Mouse (Mus musculus) brain, embryonic 14.5 days (tissue): ENCODE data around the gene Arhgap18. TPM values are rescaled to one million over a fixed set of nuclear protein-coding genes. Genes with fewer than 3 reads are reported as not detected.
"Not testable (repeated sequence)": the region's sequence is repeated elsewhere in the genome, so short reads cannot be mapped to it uniquely, and the experiment has no call there.

ENCODE experiments used
- DNase-seq: peaks from one replicate; pipeline ENCODE4 v3.0.0-alpha.2; 2011; ENCODE audit warnings: low read depth
- CTCF ChIP-seq: fragments of 200-500 bp; IDR thresholded peaks from 2 replicates; pipeline ENCODE4 v1.5.1; 2012; ENCODE audit warnings: inconsistent platforms, mild to moderate bottlenecking, moderate library complexity, borderline replicate concordance; ENCODE audit not compliant: insufficient read depth, insufficient read length; ENCODE audit errors: extremely low read depth
- POLR2A ChIP-seq: fragments of 200-500 bp; IDR thresholded peaks from 2 replicates; pipeline ENCODE4 v1.6.1; 2012; ENCODE audit warnings: mild to moderate bottlenecking, inconsistent platforms, borderline replicate concordance; ENCODE audit not compliant: poor library complexity, insufficient read depth, insufficient read length, severe bottlenecking; ENCODE audit errors: extremely low read depth
- polyA plus RNA-seq: library from polyadenylated mRNA; depleted of rRNA; stranded (reverse); fragments of >200 nt; gene quantifications from 2 replicates; pipeline ENCODE4 v1.2.3, GENCODE M21; 2012

Gene Arhgap18
- polyA plus RNA-seq, 1 experiment, result 11.8 TPM

DNA sequence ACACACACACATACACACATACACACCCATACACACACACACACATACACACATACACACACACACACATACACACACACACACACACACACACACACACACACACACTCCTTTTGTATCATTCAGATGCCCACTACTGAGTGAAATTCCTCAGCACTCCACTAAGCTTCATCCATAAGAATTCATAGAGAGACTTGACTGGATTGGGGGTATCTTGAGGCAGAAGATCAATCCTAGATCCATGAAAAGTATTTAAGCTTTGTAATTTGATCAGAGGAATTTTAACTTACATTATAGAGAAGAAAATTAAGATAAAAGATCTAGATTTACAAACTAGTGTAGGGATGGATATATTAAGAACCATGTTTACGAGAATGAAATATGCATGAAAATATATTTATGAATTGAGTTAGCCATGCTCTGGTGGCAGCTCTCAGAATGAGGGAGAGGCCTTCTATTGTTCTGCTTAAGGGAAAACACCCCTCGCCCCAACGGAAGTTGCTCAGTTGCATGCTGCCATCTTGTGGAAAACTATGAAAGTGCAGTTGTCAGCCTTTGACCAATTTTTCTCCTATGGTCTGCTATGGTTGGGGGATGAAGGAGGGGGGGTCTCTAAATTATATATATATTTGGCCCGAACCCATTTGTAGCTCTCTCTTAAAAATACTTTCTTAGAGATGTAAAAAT is 137.2 kb downstream of the Arhgap18 start:
- peak; percentile 91 for DNase-seq
- TF ChIP-seq POLR2A (no peak), CTCF (peak; percentile 92)

DNA sequence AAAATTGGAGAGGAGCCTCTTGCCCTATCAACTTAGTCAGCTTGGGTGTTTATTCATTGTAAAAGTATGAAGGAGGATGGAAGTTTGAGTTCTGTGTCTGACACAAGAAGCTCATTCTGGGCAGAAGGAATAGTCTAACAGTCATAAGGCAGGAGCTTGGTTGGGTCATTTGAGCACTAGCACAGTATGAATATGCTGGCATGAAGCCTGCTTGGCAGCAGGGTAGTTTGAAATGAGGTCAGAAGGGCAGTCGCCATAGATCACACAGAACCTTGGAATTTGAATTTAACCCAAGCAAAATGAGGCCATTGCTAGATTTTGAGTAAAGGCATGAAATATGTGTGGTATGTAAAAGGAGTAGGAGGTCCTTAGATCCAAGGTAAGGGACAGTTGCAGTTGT is 139.9 kb downstream of the Arhgap18 start:
- DNase-seq, result no peak
- no peak for TF ChIP-seq CTCF
- TF ChIP-seq POLR2A, result no peak

DNA sequence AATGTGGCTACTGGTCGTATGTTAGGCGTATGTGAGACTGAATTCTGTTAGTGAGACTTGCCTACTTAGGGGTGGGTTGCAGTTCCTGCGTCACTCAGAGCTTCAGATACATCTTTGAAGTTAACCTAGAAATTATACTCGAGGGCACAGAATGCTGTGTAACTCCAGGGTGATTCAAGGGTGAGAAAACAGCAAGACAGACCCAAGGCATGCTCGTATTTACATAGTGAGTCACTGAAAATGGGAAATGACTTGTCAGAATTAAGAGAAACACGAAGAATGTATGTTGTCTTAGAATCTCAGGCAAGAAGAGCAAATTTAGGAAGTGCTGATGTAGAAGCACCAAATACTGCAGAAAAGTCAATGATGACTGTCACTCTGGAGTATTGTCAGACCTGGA is 142.5 kb downstream of the Arhgap18 start:
- TF ChIP-seq POLR2A (no peak), CTCF (no peak)
- DNase-seq, result no peak

DNA sequence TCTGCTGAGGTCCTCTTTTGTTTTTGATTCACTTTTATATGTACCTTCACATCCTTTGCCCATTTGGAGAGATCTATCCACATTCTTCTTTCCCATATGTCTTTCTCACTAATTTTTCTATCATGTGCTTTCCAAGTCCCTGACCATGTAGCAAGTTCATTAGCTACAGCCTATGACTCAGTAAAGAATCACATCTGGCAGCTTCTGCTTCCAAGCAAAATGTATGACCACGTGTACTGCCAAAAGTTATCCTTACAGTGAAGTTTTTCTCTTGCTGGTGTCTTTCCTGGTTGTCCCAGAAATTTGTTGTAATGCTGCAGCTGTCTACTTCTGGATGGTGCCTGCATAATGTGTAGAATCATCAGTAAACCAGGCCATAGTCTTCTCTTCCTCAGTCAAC is 147.2 kb downstream of the Arhgap18 start:
- DNase-seq, result no peak
- TF ChIP-seq CTCF (no peak), POLR2A (no peak)

DNA sequence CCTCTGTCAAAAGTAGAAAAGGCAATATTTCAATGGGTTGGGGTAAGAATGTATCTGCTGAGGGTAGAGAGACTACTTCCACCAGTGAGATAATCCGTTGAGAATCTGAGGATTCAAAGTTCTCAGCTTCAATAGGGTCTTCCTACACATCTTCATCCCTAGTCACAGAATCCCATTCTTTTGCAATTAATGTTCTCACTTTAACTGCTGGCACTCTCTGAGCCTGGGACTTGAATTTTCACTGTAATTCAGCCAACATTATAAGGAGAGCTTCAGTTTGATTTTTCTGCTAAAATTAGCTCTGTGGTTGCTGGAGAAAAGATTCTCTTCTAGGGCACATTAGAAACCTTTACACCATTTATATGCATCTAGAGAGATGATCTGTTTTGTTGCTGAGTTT is 150.6 kb downstream of the Arhgap18 start:
- TF ChIP-seq CTCF (no peak), POLR2A (no peak)
- DNase-seq, result no peak

DNA sequence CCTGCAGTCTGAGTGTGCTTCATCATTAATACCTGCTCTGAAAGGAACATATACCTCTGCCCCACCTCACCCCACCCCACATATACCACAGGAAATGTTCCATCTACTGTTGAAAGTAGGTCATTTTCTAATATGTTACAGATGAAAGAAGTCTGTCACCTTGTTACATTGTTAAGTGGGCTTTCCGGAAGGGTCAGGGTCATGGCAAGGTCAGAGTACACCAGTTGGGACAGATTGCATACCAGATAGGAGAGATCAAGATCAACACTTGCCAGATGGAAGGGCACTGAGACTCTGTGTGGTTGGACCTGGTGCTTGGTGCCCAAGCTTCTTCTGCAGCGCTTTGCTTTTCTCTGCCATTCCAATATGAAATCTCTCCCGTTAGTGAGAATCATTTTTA is 158.0 kb downstream of the Arhgap18 start:
- no peak for DNase-seq

DNA sequence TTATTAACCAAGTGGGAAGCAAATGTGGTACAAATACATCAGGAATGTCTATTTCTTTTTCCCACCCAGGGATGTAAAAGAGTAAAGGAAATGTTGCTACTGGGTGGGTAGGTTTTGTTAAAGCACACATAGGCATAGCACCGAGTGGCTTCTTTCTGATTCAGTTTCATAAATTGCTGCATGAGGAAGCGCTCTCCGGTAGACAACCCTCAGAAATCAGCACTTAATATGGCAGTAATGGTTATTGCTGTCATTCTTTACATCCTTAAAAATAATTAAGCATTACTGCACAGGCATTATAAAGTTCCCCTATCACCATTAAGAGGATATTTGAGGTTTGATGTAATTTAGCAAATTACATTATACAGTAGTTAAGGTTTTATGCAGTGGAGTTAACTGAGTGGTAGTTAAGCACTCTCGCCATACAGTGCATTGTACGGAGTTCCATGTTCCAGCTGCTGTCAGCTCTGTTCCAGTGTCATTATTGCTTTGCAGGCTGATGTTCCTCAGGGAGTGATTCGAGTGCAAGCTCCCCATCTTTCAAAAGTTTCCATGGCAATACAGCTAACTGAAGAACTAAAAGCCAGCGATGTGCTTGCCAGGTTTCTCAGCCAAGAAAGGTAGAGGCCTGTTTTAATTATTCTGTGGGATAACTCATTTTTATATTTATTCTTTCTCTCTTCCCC is 159.0 kb downstream of the Arhgap18 start:
- peak; percentile 83 for DNase-seq

More for the DNA sequence above, 158.0 kb downstream of the Arhgap18 start:
- TF ChIP-seq POLR2A, result no peak
- no peak for TF ChIP-seq CTCF

DNA sequence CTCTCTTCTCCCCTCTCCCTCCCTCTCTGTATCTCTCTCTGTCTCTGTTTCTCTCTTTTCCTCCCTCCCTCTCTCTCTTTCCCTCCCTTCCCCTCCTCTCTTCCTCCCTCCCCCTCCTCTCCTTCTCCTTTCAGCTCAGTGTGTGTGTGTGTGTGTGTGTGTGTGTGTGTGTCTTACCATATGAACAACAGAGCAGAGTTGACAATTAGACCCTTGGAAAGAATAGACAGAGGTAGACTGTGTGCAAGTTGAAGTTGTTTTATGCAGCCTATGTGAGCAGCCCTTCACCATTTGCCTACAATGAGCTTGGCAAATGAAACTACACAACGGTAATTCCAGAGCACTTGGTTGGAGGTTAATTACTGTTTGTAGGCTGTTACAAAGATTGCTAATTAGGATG is 159.6 kb downstream of the Arhgap18 start:
- peak; percentile 48 for DNase-seq

More for the DNA sequence above, 159.0 kb downstream of the Arhgap18 start:
- TF ChIP-seq CTCF, result no peak
- no peak for TF ChIP-seq POLR2A

DNA sequence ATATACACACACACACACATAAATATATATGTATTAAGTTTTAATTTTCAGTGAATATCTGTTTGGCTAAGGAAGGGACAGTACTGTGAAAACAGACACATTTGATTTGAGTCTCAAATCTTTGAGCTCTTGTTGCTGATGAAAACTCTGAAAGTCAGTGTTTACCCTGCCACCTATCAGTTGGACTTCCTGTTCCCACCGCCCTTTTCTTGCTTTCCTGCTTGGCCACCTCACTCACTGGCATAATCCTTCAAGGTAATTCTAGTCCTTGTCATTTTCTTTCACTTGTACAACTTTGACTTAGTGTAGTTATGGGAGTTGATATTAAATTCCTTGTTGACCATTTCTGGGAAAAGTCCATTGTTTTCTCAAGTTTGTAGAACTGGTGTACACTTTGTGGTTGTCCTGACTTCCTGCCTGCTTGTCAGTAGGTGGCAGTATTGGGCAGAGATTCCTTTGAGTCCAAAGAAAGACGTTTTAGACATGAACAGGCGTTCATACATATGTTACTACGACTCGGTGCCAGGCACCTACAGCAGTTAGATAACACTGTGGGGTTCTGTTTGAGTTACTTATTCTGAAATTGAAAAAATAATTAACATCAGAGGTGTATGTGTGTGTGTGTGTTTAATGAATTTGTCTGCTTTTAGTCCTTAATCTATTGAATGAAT is 166.2 kb downstream of the Arhgap18 start:
- TF ChIP-seq POLR2A (no peak), CTCF (peak; percentile 65; the same call in 1 of the 2 replicates)
- DNase-seq, result peak; percentile 84

More for the DNA sequence above, 159.6 kb downstream of the Arhgap18 start:
- TF ChIP-seq CTCF (no peak), POLR2A (no peak)

DNA sequence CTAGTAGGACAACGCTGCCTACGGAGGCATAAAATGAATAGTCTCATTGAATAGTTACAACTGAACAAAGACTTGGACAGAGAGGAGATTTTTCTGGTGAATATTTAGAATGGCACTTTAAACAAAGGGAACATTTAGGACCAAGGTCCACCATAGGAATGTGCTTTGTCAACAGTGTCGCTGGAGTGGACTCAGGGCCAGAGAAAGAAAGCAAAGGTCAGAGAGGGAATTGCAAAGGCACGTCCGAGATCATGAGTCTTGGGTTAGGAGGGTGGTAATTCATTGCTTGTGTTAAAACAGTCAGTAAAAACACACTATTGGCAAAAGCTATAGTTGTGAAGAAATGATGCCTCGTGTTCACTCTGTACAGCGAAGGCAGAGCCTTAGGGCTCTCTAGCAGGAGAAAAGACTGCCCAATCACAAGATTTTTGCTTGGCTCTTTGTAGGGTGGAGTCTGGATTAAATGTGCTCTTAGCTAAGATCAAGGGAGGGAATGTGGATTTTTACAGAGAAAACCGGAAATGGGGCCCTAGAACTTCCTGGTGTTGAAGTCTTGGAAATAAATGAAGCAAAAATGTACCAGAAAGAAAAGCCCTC is 167.3 kb downstream of the Arhgap18 start:
- TF ChIP-seq CTCF (no peak), POLR2A (no peak)

DNA sequence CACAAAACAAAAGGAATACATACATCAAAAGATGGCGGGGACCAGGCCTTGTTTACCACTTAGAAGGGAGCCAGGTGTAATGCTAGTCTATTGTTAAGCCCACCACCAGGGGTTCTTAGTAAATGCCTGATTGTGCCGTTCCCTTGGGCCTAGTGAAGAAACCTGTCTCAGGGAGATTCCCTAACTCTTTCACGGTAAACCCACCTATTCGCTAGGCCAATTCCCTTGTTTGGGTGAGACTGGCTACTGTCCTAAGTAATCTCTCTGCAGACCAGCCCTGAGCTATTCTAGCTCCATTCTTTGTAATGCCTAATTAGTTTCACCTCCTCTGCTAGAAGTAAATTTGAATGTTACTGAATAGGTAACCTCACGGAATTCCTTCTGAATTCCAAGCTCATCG is 182.8 kb downstream of the Arhgap18 start:
- DNase-seq, result not testable (repeated sequence)

More for the DNA sequence above, 167.3 kb downstream of the Arhgap18 start:
- DNase-seq, result no peak

DNA sequence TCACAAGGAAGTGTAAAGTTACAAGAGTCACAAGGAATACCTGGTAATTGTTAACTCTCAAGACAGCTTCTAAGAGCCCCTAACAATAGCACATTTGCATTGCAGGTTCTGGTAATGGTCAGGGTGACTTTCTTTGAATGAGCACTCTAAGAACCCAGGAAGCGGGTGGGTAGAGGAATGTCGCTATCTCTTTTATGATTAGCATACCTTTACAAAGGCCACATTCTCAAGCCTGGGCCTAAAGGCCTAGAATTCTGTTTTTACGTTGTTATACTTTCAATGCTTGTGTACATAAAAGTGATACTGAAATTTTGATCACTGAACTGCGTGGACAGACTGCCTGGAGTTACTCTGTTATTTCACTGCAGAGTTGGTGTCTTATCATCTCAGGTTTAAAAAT is 185.2 kb downstream of the Arhgap18 start:
- DNase-seq, result not testable (repeated sequence)

DNA sequence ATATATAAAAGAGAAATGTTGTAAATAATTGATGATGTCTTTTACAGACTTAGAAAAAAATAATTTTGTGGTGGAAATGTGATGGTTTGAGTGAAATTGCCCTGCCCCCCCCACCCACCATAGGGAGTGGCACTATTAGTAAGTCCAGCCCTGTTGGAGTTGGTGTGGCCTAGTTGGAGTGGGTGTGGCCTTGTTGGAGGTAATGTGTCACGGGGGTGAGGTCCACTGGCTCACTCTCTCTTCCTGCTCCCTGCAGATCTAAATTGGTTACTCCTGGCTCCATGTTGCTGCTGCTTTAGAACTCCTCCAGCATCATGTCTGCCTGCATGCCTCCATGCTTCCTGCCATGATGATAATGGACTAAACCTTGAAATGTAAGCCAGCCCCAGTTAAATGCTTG is 186.3 kb downstream of the Arhgap18 start:
- no peak for TF ChIP-seq POLR2A
- DNase-seq, result no peak
